Mouse (Mus musculus): ENCODE results near the gene Emc9.
A peak's percentile ranks its signal among the peaks of the same experiment; 100 is the strongest.

GRCm38 (mm10) chr14:55542268-55542667 is 42.8 kb downstream of the Emc9 start:
- TF ChIP-seq USF1 (IDR thresholded peaks at IDR 0.05; ENCODE audit: low read depth): no peak
- TF ChIP-seq POLR2AphosphoS2 (IDR thresholded peaks at IDR 0.05; ENCODE audit: insufficient read length, low read depth): peak; percentile 75
- no peak for TF ChIP-seq E2F4 (IDR thresholded peaks at IDR 0.05; ENCODE audit: insufficient read depth)
- TF ChIP-seq POLR2A (IDR thresholded peaks at IDR 0.05; ENCODE audit: insufficient read length, low read depth): peak; percentile 45
- no peak for TF ChIP-seq MAX (IDR thresholded peaks at IDR 0.05; ENCODE audit: low read depth)
- TF ChIP-seq SRF (IDR thresholded peaks at IDR 0.05; ENCODE audit: control insufficient read depth, insufficient read length, low read depth): no peak
- TF ChIP-seq MYOD1 (IDR thresholded peaks at IDR 0.05; ENCODE audit: control insufficient read depth in 1 of 3, insufficient read length in 2 of 3, low read depth in 2 of 3): no peak

All from myocyte (in vitro differentiated cells).